Mouse (Mus musculus): ENCODE measurements around the gene Ncan. TPM values are rescaled to one million over a fixed set of nuclear protein-coding genes. Genes with fewer than 3 reads are reported as not detected.

The Ncan gene
- polyA plus RNA-seq, 1 experiment from 2014 or later: 0.31 TPM

Small RNA genes lying within 50 kb of the gene (microRNA-seq; reads per million reads assigned to microRNA genes)
- not detected for gene Mir7066

Other genes starting within 250 kb of the Ncan start
- 0.78 and 0.82 TPM in 2 replicates for gene Cilp2, start 233.2 kb downstream of the Ncan start, polyA plus RNA-seq (2016; fragmentation: Nextera tagmentation; extraction: Ambion mirVana)
- 1.9 and 3.1 TPM in 2 replicates for gene Tssk6, start 218.7 kb downstream of the Ncan start, polyA plus RNA-seq (2016; fragmentation: Nextera tagmentation; extraction: Ambion mirVana)
- gene Ndufa13, start 218.3 kb downstream of the Ncan start, polyA plus RNA-seq (2016; fragmentation: Nextera tagmentation; extraction: Ambion mirVana): 309 and 314 TPM in 2 replicates
- gene Yjefn3, start 218.2 kb downstream of the Ncan start, polyA plus RNA-seq (2016; fragmentation: Nextera tagmentation; extraction: Ambion mirVana): 7.4 and 8.9 TPM in 2 replicates
- 55.6 and 59.2 TPM in 2 replicates for gene Gatad2a, start 124.5 kb downstream of the Ncan start, polyA plus RNA-seq (2016; fragmentation: Nextera tagmentation; extraction: Ambion mirVana)
- gene Mau2, start 78.1 kb downstream of the Ncan start, polyA plus RNA-seq (2016; fragmentation: Nextera tagmentation; extraction: Ambion mirVana): 39.9 and 42.1 TPM in 2 replicates
- gene Sugp1, start 78.1 kb downstream of the Ncan start, polyA plus RNA-seq (2016; fragmentation: Nextera tagmentation; extraction: Ambion mirVana): 32.7 and 34.0 TPM in 2 replicates
- gene Tm6sf2, start 47.9 kb downstream of the Ncan start, polyA plus RNA-seq (2016; fragmentation: Nextera tagmentation; extraction: Ambion mirVana): 1.3 and 1.6 TPM in 2 replicates
- 0.11 and 0.24 TPM in 2 replicates for gene Hapln4, start 37.4 kb downstream of the Ncan start, polyA plus RNA-seq (2016; fragmentation: Nextera tagmentation; extraction: Ambion mirVana)
- gene Nr2c2ap, start 10.5 kb upstream of the Ncan start, polyA plus RNA-seq (2016; fragmentation: Nextera tagmentation; extraction: Ambion mirVana): 28.5 and 29.1 TPM in 2 replicates
- 17.7 and 18.7 TPM in 2 replicates for gene Rfxank, start 18.3 kb upstream of the Ncan start, polyA plus RNA-seq (2016; fragmentation: Nextera tagmentation; extraction: Ambion mirVana)
- gene Borcs8, start 18.6 kb upstream of the Ncan start, polyA plus RNA-seq (2016; fragmentation: Nextera tagmentation; extraction: Ambion mirVana): 30.3 and 38.1 TPM in 2 replicates
- not detected in 2 replicates for gene Mef2b, start 18.8 kb upstream of the Ncan start, polyA plus RNA-seq (2016; fragmentation: Nextera tagmentation; extraction: Ambion mirVana)
- gene Tmem161a, start 51.5 kb upstream of the Ncan start, polyA plus RNA-seq (2016; fragmentation: Nextera tagmentation; extraction: Ambion mirVana): 98.0 and 100 TPM in 2 replicates
- 8.5 and 9.7 TPM in 2 replicates for gene Slc25a42, start 91.4 kb upstream of the Ncan start, polyA plus RNA-seq (2016; fragmentation: Nextera tagmentation; extraction: Ambion mirVana)
- 33.8 and 36.0 TPM in 2 replicates for gene Sugp2, start 113.4 kb upstream of the Ncan start, polyA plus RNA-seq (2016; fragmentation: Nextera tagmentation; extraction: Ambion mirVana)
- gene Armc6, start 113.6 kb upstream of the Ncan start, polyA plus RNA-seq (2016; fragmentation: Nextera tagmentation; extraction: Ambion mirVana): 22.6 and 23.4 TPM in 2 replicates
- gene Homer3, start 162.0 kb upstream of the Ncan start, polyA plus RNA-seq (2016; fragmentation: Nextera tagmentation; extraction: Ambion mirVana): 46.0 and 48.4 TPM in 2 replicates
- 32.8 and 34.3 TPM in 2 replicates for gene Ddx49, start 181.6 kb upstream of the Ncan start, polyA plus RNA-seq (2016; fragmentation: Nextera tagmentation; extraction: Ambion mirVana)
- 251 and 272 TPM in 2 replicates for gene Cope, start 181.6 kb upstream of the Ncan start, polyA plus RNA-seq (2016; fragmentation: Nextera tagmentation; extraction: Ambion mirVana)
- gene Cers1, start 194.9 kb upstream of the Ncan start, polyA plus RNA-seq (2016; fragmentation: Nextera tagmentation; extraction: Ambion mirVana): 2.1 and 2.5 TPM in 2 replicates
- 2.1 TPM in 2 replicates for gene Gdf1, start 208.9 kb upstream of the Ncan start, polyA plus RNA-seq (2016; fragmentation: Nextera tagmentation; extraction: Ambion mirVana)
- gene Upf1, start 232.4 kb upstream of the Ncan start, polyA plus RNA-seq (2016; fragmentation: Nextera tagmentation; extraction: Ambion mirVana): 24.5 and 25.5 TPM in 2 replicates

Data from heart, embryonic 12.5 days (tissue).